Mouse (Mus musculus) liver, embryonic 11.5 days (tissue): ENCODE measurements around the gene Limch1. TPM values are rescaled to one million over a fixed set of nuclear protein-coding genes. Genes with fewer than 3 reads are reported as not detected.
A peak's percentile ranks its signal among the peaks of the same experiment; 100 is the strongest.

Source experiments
- ATAC-seq: fragments of 200-750 bp; cut with Nextera tagmentation; replicated peaks from 2 replicates; pipeline ENCODE4 v1.8.0; 2017; ENCODE audit warnings: moderate number of reproducible peaks, mild to moderate bottlenecking, moderate TSS enrichment, moderate library complexity; ENCODE audit not compliant: low FRiP score
- DNase-seq: peaks from one replicate; pipeline ENCODE4 v3.0.0-alpha.2; 2017; ENCODE audit warnings: low spot score
- H3K27ac ChIP-seq: fragments of 300-500 bp; sonication (generic); 2 replicates; pipeline ENCODE4 v1.5.1; 2014; ENCODE audit warnings: mild to moderate bottlenecking, low read depth, low read length, control low read depth
- H3K27me3 ChIP-seq: fragments of 300-500 bp; sonication (generic); replicated peaks from 2 replicates; pipeline ENCODE4 v1.6.1; 2014; ENCODE audit warnings: low read length, mixed read lengths; ENCODE audit not compliant: control insufficient read depth, insufficient read depth
- H3K36me3 ChIP-seq: fragments of 300-500 bp; sonication (generic); 2 replicates; pipeline ENCODE4 v1.6.1; 2014; ENCODE audit warnings: mild to moderate bottlenecking, low read length, moderate library complexity, mixed read lengths; ENCODE audit not compliant: control insufficient read depth, insufficient read depth
- H3K4me1 ChIP-seq: fragments of 300-500 bp; sonication (generic); replicated peaks from 2 replicates; pipeline ENCODE4 v1.6.1; 2014; ENCODE audit warnings: low read length, mixed read lengths; ENCODE audit not compliant: control insufficient read depth, insufficient read depth
- H3K4me2 ChIP-seq: fragments of 300-500 bp; sonication (generic); 2 replicates; pipeline ENCODE4 v1.6.1; 2014; ENCODE audit warnings: mild to moderate bottlenecking, control low read depth, moderate library complexity
- H3K4me3 ChIP-seq: fragments of 300-500 bp; sonication (generic); 2 replicates; pipeline ENCODE4 v1.5.1; 2014; ENCODE audit warnings: low read depth, low read length, control low read depth
- H3K9ac ChIP-seq: fragments of 300-500 bp; sonication (generic); 2 replicates; pipeline ENCODE4 v1.6.1; 2014; ENCODE audit warnings: low read depth, low read length, control low read depth
- H3K9me3 ChIP-seq: fragments of 300-500 bp; sonication (generic); 2 replicates; pipeline ENCODE4 v1.6.1; 2016; ENCODE audit warnings: low read length, inconsistent platforms, mixed read lengths; ENCODE audit not compliant: control insufficient read depth
- WGBS: fragments of 180-500 bp; shearing (Covaris S2); extraction: QIAGEN DNeasy Blood & Tissue Kit; methylation state at CpG from one replicate; pipeline ENCODE4 v1.1.7; 2014; 5-methylcytosine and 5-hydroxymethylcytosine counted together
- polyA plus RNA-seq: library from polyadenylated mRNA; unstranded; fragments of >200 nt; fragmentation: Nextera tagmentation; extraction: Ambion mirVana; gene quantifications from 2 replicates; pipeline ENCODE4 v1.2.1, GENCODE M21; 2014

Gene Limch1
- polyA plus RNA-seq, 1 experiment from 2014 or later = 11.6 TPM

DNA sequence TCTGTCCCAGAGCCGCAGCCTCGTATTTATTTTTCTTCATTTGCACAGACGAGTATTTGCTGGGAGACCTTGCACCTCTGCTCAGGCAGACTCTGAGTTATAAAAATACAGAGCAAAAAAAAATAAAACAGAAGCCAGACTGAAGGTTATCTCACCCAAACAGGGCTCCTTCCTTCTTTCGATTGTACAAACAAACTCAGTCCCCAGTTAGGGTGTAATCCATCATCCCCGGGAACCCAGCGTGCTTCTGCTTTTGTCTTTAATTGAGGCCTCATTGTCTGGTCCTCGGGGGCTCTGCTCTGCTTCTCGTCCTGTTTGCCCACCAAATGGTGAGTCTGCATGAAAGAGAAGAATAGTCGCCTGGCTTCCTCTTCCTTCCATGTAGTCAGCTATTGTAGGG is 54.6 kb downstream of the Limch1 start:
- Histone ChIP-seq H3K4me2 (peak overlapping the region; percentile 13; the same call in 1 of the 2 replicates), H3K27ac (no peak overlapping the region)
- WGBS = 8% methylated on average over 9 of the region's 9 CpGs

DNA sequence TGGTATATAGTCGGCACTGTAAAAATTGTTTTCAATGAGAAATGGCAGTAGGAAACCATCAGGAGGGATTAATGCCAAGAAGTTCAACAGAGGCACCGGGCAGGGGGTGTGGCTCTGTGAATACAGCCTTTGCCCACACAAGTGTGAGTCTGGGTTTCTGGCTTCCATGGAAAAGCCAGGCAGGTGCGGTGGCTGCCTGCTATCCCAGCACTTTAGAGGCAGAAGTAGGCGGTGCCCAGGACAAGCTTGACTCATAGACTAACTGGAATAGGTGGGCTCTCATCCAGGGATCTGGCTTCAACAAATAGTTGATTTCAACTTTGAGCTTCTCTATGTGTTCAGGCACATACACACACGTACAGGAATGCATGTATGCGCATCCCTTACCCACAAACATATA is 55.4 kb downstream of the Limch1 start:
- ATAC-seq (no peak), DNase-seq (no peak)
- Histone ChIP-seq H3K36me3 (no peaks in the 10 kb centered on the region), H3K27ac (no peak overlapping the region), H3K9me3 (no peaks in the 10 kb centered on the region), H3K4me2 (no peak overlapping the region), H3K4me3 (no peak overlapping the region), H3K27me3 (no peaks in the 10 kb centered on the region), H3K9ac (no peak overlapping the region), H3K4me1 (peaks cover 13% of the 10 kb centered on the region)
- WGBS = 78% methylated on average over 6 of the region's 6 CpGs

More for the DNA sequence above, 54.6 kb downstream of the Limch1 start:
- Histone ChIP-seq H3K4me3 (no peak overlapping the region), H3K36me3 (no peaks in the 10 kb centered on the region), H3K9ac (no peak overlapping the region), H3K27me3 (no peaks in the 10 kb centered on the region), H3K9me3 (no peaks in the 10 kb centered on the region), H3K4me1 (peaks cover 13% of the 10 kb centered on the region)
- ATAC-seq (no peak), DNase-seq (no peak)

DNA sequence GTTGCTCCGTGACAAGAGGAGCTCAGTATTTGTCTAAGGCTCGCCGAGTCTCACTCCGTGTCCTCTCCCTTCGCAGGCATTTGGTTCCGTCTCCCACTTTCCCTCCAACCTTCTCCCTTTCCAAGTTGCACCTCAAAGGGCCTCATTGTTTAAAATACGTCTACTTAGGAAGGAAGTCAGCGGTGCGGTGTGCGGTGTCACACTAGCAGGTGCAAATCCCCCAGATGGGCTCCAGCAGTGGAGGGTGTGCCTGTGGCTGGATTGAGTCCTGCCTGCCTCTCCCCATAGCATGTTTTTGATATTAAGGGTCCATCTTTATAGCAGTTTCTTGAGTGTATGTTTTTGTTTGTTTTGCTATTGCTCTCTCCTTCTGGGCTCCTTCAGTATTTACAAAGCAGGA is 56.6 kb downstream of the Limch1 start:
- Histone ChIP-seq H3K27ac (no peak overlapping the region), H3K36me3 (no peaks in the 10 kb centered on the region), H3K9me3 (no peaks in the 10 kb centered on the region), H3K4me2 (no peak overlapping the region), H3K4me1 (peaks cover 13% of the 10 kb centered on the region), H3K27me3 (no peaks in the 10 kb centered on the region), H3K4me3 (no peak overlapping the region), H3K9ac (no peak overlapping the region)
- no peak for DNase-seq
- 69% methylated on average over 10 of the region's 10 CpGs for WGBS
- no peak for ATAC-seq

DNA sequence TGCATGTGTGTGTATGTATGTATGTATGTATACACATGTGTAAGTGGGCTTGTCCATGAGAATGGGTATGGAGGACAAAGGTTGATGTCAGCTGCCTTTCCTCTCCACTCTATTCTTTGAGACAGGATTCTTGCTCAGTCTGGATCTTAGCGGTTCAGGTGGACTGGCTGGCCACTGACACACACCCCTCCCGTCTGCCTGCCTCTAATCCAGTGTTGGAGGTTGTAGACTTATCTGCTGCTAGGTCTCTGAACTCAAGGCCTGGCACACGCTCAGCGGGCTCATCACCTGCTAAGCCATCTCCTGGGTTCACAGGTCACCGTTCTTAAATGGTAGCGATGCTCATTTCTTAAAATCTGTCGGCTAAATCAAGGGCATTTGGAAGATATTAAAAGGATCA is 60.7 kb downstream of the Limch1 start:
- no peaks in the 10 kb centered on the region for H3K36me3 ChIP-seq
- no peaks in the 10 kb centered on the region for H3K9me3 ChIP-seq
- DNase-seq = no peak
- no peak overlapping the region for H3K4me3 ChIP-seq
- peaks cover 4% of the 10 kb centered on the region; the same call in 1 of the 2 replicates for H3K4me1 ChIP-seq
- no peak overlapping the region for H3K4me2 ChIP-seq
- no peak for ATAC-seq
- no peaks in the 10 kb centered on the region for H3K27me3 ChIP-seq
- no peak overlapping the region for H3K9ac ChIP-seq
- WGBS = 80% methylated on average over 7 of the region's 7 CpGs
- H3K27ac ChIP-seq = no peak overlapping the region

DNA sequence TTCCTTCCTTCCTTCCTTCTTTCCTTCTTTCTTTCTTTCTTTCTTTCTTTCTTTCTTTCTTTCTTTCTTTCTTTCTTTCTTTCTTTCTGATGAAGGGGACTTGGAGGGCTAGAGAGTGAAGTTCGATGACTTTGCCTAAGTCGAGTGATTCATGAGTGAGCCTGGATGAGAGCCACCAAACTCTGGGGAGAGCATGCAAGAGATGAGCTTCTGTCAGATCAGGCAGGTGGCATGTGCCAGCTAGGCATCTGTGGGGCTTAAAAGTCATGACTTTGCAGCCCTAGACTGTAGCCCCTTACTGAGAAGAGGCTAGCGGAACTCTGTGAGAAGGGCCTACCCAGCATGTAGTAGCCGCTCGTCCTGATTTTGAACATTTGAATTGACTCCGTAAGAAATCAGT is 62.1 kb downstream of the Limch1 start:
- Histone ChIP-seq H3K4me3 (no peak overlapping the region), H3K9me3 (no peaks in the 10 kb centered on the region), H3K27ac (no peak overlapping the region), H3K4me1 (no peaks in the 10 kb centered on the region), H3K36me3 (no peaks in the 10 kb centered on the region), H3K9ac (no peak overlapping the region), H3K4me2 (no peak overlapping the region), H3K27me3 (no peaks in the 10 kb centered on the region)
- DNase-seq (no peak), ATAC-seq (no peak)
- WGBS = 91% methylated on average over 6 of the region's 6 CpGs

DNA sequence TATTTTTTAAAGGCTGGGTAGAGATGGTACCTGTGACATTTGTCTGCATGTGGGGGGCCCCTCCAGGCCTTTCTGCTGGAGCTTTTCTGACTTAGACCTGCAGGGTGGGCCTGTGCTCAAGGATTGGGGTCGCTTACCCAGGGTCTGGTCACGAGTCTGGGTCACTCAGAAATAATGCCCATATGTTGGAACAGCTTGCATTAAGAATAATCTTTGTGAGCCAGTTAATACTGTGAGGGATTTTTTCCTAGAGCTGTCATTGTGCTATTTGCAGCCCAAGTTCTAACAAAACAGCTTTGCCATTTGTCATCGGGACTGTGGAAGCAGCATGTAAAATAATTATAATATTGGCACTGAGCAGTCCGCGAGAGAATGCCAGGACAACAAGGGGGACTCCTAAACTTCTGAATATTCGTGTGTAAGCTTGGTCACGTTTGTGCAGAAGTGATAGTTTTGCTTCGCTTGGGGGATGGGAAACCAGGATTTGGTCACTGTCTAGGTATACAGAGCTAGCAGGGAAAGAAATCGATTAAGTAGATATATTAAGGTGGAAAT is 63.5 kb downstream of the Limch1 start:
- WGBS = 78% methylated on average over 9 of the region's 9 CpGs

DNA sequence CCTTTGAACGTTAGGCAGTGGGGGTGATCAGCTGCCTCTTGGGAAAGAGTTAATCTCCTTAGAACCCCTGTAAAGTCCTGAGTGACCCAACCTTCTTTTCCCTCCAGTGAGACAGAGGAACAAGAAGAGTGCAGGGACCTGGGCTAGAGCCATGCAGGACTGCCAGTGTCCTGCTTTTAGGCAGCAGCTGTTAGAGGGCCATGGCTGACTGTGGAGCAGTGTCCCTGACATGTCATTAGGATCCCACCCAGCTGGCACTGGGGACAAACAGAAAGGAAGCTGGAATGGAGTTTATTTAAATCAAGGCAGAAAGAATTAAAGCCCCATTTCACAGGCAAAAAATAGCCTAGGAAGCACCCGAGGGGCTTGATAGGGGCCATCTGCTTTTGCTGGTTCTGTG is 64.8 kb downstream of the Limch1 start:
- H3K9ac ChIP-seq = no peak overlapping the region
- ATAC-seq = no peak
- WGBS = 55% methylated on average over 2 of the region's 2 CpGs
- no peaks in the 10 kb centered on the region for H3K36me3 ChIP-seq
- H3K27ac ChIP-seq = no peak overlapping the region
- H3K27me3 ChIP-seq = no peaks in the 10 kb centered on the region
- no peak overlapping the region for H3K4me2 ChIP-seq
- no peaks in the 10 kb centered on the region for H3K4me1 ChIP-seq
- H3K9me3 ChIP-seq = no peaks in the 10 kb centered on the region
- DNase-seq = no peak
- no peak overlapping the region for H3K4me3 ChIP-seq

More for the DNA sequence above, 63.5 kb downstream of the Limch1 start:
- Histone ChIP-seq H3K36me3 (no peaks in the 10 kb centered on the region), H3K9ac (no peak overlapping the region), H3K9me3 (no peaks in the 10 kb centered on the region), H3K4me3 (no peak overlapping the region), H3K27me3 (no peaks in the 10 kb centered on the region), H3K27ac (no peak overlapping the region), H3K4me2 (no peak overlapping the region), H3K4me1 (no peaks in the 10 kb centered on the region)
- DNase-seq (no peak), ATAC-seq (no peak)

DNA sequence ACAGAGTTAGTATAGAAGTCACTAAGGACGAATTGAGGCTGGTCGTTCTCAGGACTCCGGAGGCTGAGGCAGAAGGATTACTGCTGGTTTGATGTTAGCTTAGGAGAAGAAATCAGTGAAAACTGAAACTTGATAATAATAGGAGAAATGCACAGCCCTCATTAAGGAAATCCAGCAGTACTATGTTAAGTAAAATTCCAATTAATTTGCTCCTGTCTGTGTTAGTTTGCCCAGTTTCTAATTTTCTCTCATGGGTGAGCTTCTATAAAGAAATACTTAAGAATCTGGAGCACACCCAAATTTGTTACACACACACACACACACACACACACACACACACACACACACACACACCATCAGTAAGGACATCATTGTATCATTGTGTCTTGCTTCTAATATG is 69.0 kb downstream of the Limch1 start:
- Histone ChIP-seq H3K27ac (no peak overlapping the region), H3K4me3 (no peak overlapping the region), H3K9me3 (no peaks in the 10 kb centered on the region), H3K27me3 (no peaks in the 10 kb centered on the region), H3K4me2 (no peak overlapping the region), H3K9ac (no peak overlapping the region), H3K4me1 (no peaks in the 10 kb centered on the region), H3K36me3 (no peaks in the 10 kb centered on the region)
- 82% methylated on average over 3 of the region's 3 CpGs for WGBS
- ATAC-seq = no peak
- no peak for DNase-seq

DNA sequence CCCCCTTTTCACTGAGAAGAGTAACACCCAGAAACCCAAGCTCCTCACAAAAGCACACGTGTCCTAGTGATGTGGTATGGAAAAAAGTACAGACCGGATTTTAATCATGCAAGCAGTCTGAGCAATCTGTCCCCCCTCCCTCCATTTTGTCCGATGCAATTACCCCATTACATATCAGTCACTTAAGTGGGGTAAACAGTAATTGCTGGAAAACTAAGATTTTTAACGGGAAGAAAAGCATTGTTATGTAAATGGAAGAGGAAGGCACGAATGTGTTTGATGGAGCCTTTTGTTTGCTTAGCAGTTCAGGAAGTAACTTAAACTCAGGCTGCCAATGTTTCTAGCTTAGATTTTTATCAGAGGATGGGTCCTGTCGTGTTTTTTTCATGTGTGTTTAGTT is 70.2 kb downstream of the Limch1 start:
- H3K27me3 ChIP-seq = no peaks in the 10 kb centered on the region
- no peaks in the 10 kb centered on the region for H3K4me1 ChIP-seq
- no peak for ATAC-seq
- H3K4me2 ChIP-seq = no peak overlapping the region
- H3K9ac ChIP-seq = no peak overlapping the region
- H3K36me3 ChIP-seq = no peaks in the 10 kb centered on the region
- H3K4me3 ChIP-seq = no peak overlapping the region
- H3K27ac ChIP-seq = no peak overlapping the region
- DNase-seq = no peak
- no peaks in the 10 kb centered on the region for H3K9me3 ChIP-seq
- WGBS = 48% methylated on average over 6 of the region's 6 CpGs
